Mouse (Mus musculus) liver, embryonic 16.5 days (tissue): ENCODE data around the gene Rdm1. TPM values are rescaled to one million over a fixed set of nuclear protein-coding genes. Genes with fewer than 3 reads are reported as not detected.

Experiments used
- ATAC-seq: fragments of 200-750 bp; cut with Nextera tagmentation; 2 replicates; pipeline ENCODE4 v1.8.0; 2017; ENCODE audit warnings: low read depth, mild to moderate bottlenecking, moderate number of reproducible peaks, moderate library complexity
- H3K27ac ChIP-seq: fragments of 300-500 bp; sonication (generic); 2 replicates; pipeline ENCODE4 v1.5.1; 2014; ENCODE audit warnings: mild to moderate bottlenecking, low read length
- H3K27me3 ChIP-seq: fragments of 300-500 bp; sonication (generic); 2 replicates; pipeline ENCODE4 v1.6.1; 2014; ENCODE audit warnings: low read depth, low read length, mixed read lengths; ENCODE audit not compliant: control insufficient read depth, insufficient read depth
- H3K36me3 ChIP-seq: fragments of 300-500 bp; sonication (generic); 2 replicates; pipeline ENCODE4 v1.6.1; 2014; ENCODE audit warnings: mild to moderate bottlenecking; ENCODE audit not compliant: control insufficient read depth, insufficient read depth
- H3K4me1 ChIP-seq: fragments of 300-500 bp; sonication (generic); 2 replicates; pipeline ENCODE4 v1.6.1; 2014; ENCODE audit warnings: low read depth, low read length, mixed read lengths; ENCODE audit not compliant: control insufficient read depth
- H3K4me2 ChIP-seq: fragments of 300-500 bp; sonication (generic); 2 replicates; pipeline ENCODE4 v1.6.1; 2014; ENCODE audit warnings: low read depth, low read length, mixed read lengths
- H3K4me3 ChIP-seq: fragments of 300-500 bp; sonication (generic); 2 replicates; pipeline ENCODE4 v1.5.1; 2014; ENCODE audit warnings: low read depth, mild to moderate bottlenecking, low read length
- H3K9ac ChIP-seq: fragments of 300-500 bp; sonication (generic); 2 replicates; pipeline ENCODE4 v1.6.1; 2014; ENCODE audit warnings: low read depth, low read length
- H3K9me3 ChIP-seq: fragments of 300-500 bp; sonication (generic); replicated peaks from 2 replicates; pipeline ENCODE4 v1.6.1; 2016; ENCODE audit warnings: low read length; ENCODE audit not compliant: control insufficient read depth
- WGBS: fragments of 180-500 bp; shearing (Covaris S2); extraction: QIAGEN DNeasy Blood & Tissue Kit; methylation state at CpG from one replicate; pipeline ENCODE4 v1.1.7; 2014; ENCODE audit not compliant: insufficient replicate concordance; 5-methylcytosine and 5-hydroxymethylcytosine counted together
- polyA plus RNA-seq: library from polyadenylated mRNA; unstranded; fragments of >200 nt; fragmentation: Nextera tagmentation; extraction: Ambion mirVana; gene quantifications from 2 replicates; pipeline ENCODE4 v1.2.1, GENCODE M21; 2015

Gene Rdm1
- polyA plus RNA-seq, 1 experiment from 2014 or later: 10.1 TPM

DNA sequence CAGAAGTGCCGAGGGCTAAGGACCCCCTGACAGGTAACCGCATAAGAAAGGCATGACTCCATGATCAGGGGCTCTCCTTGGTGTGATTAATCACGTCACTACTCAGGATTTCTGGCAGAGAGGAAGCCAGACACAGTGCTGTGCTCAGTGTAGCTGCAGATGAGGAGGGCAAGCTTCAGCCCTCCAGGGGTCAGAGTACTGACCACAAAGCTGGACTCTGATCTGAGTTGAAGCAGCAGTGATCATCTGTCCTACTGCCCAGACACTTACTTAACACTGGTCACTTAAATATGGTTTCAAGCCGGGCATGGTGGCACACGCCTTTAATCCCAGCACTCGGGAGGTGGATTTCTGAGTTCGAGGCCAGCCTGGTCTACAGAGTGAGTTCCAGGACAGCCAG lies 34.2 kb downstream of the Rdm1 start:
- Histone ChIP-seq H3K4me2 (no peak overlapping the region), H3K9me3 (no peaks in the 10 kb centered on the region), H3K4me1 (peaks cover 32% of the 10 kb centered on the region), H3K4me3 (no peak overlapping the region), H3K36me3 (no peaks in the 10 kb centered on the region), H3K9ac (no peak overlapping the region), H3K27ac (no peak overlapping the region), H3K27me3 (no peaks in the 10 kb centered on the region)
- 54% methylated on average over 7 of the region's 7 CpGs for WGBS
- ATAC-seq: no peak

DNA sequence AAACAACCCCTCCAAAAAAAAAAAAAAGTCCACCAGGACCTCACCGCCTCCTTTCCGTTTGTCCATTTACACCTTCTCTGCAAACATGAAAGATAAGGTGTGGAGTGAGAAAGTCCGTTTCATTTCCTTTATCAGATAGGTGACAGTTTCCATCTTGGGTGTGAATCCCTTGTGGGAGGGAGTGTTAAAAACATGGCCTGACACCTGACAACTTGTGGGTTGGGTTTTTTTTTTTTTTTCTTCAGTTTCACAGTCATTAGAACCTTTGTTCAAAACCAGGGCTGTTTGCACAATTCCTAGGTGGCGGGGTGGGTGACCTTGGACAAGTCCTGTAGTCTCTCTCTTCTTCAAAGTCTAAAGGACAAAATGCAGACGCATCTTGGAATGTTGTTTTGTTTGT lies 34.8 kb downstream of the Rdm1 start:
- H3K36me3 ChIP-seq: no peaks in the 10 kb centered on the region
- no peak overlapping the region for H3K4me3 ChIP-seq
- H3K4me1 ChIP-seq: peaks cover 32% of the 10 kb centered on the region
- H3K9ac ChIP-seq: no peak overlapping the region
- H3K4me2 ChIP-seq: no peak overlapping the region
- no peaks in the 10 kb centered on the region for H3K27me3 ChIP-seq
- no peaks in the 10 kb centered on the region for H3K9me3 ChIP-seq
- WGBS: 25% methylated on average over 5 of the region's 5 CpGs
- ATAC-seq: no peak
- H3K27ac ChIP-seq: no peak overlapping the region

DNA sequence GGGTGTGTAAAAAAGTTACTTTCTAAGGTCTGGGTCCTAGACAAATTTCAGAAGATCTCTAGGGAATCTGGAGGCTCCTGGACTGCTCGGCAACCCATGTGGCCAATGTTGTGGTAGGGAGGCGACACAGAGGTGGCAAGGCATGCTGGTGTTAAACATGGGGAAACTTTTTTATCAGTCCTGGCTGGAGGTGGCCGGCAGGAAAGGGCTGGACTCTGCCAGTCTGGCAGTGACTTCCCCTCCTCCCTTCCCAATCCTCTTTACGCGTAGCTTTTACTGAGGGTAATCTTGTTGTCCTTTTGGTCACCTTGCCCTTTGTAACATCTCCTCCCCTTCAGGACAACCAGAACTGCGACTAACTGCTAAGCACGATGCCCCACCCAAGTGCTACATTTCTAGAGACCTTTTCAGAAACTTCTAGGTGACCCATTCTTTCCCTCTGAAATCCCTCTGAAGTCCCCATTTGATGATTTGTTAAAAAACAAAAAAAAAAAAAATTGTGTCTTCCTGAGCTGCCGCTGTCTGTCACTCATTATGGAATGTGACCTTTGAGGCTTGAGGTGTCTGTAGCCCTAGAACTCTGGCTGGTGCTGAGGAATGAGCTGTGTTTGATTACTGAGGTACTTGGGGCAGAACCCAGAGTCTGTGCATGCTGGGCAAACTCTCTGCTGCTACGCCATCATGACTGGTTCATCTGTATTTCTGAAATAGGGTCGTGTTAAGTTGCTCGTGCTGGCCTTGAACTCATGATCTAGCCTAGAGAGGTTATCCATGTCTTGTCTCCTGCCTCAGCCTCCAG lies 36.4 kb downstream of the Rdm1 start:
- Histone ChIP-seq H3K9me3 (no peaks in the 10 kb centered on the region), H3K27me3 (no peaks in the 10 kb centered on the region), H3K4me3 (no peak overlapping the region), H3K9ac (no peak overlapping the region), H3K4me1 (peaks cover 36% of the 10 kb centered on the region), H3K4me2 (no peak overlapping the region), H3K36me3 (no peaks in the 10 kb centered on the region), H3K27ac (no peak overlapping the region)
- 54% methylated on average over 11 of the region's 11 CpGs for WGBS
- ATAC-seq: no peak

DNA sequence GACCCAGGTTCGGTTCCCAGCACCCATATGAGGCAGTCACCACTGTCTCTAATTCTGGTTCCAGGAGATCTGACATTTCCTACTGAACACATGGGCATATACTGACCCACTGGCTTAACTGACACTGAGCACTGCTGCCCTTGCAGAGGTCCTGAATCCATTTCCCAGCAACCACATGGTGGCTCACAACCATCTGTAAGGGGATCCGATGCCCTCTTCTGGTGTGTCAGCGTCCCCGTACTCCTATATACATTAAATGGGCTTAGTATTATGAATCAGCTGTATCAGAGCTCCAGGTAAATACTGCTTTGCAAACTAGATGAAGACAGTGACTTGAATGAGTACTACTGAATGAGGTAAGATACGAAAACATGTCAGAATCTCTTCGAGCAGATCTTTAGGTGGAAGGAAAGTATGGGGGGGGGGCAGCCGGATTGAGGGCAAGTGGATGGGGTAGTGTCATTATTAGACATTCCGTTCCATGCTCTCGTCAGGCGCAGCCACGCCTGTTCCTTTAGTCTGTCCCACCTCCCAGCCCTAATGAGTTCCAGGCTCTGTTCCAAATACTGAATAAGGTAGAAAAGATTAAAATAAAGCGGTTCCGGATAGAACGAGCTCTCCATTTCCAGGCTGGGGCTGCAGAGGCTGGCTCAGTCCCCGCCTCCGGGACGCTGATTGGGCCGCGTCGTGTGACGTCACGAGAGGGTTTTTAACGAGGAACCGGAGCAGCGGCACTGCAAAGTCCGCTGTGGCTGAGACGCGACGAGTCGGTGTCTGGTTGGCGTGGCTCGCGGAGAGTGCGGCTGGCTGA lies 38.0 kb downstream of the Rdm1 start, which contains the start of gene Arl4d:
Gene Arl4d (plus strand): TSS at position 717 of the 811 bp plus-strand sequence.
- H3K4me2 ChIP-seq: peak within 1 kb of the TSS; percentile 98
- peak; percentile 89 for ATAC-seq
- no peaks in the 10 kb centered on the region for H3K9me3 ChIP-seq
- H3K27me3 ChIP-seq: no peaks in the 10 kb centered on the region
- peak within 1 kb of the TSS; percentile 71 for H3K9ac ChIP-seq
- peak within 1 kb of the TSS; percentile 66 for H3K4me3 ChIP-seq
- H3K27ac ChIP-seq: peak within 1 kb of the TSS; percentile 56; the same call in 1 of the 2 replicates
- H3K4me1 ChIP-seq: peaks cover 51% of the 10 kb centered on the region
- 5% methylated on average over 34 of the region's 34 CpGs for WGBS
- no peaks in the 10 kb centered on the region for H3K36me3 ChIP-seq

DNA sequence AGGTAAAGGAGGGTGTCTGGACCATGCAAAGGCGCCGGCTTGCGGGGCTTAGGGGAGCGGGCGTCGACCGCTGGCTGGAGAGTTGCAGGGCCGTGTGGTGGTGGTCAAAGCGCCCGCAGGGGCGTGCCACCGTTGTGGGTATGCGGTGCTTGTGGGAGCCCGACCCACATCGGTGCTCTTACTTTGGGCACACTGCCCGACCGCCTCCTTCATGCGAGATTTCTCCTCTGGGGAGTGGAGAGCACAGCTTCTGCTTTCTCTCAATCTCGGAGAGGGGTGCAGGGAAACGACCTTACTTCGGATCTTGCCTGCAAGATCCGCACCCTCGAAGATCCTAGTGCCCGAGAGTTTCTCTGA lies 38.6 kb downstream of the Rdm1 start:
- no peaks in the 10 kb centered on the region for H3K36me3 ChIP-seq
- peaks cover 52% of the 10 kb centered on the region for H3K4me1 ChIP-seq
- no peak overlapping the region for H3K27ac ChIP-seq
- under 1% methylated on average over 24 of the region's 24 CpGs for WGBS
- no peak for ATAC-seq
- peak overlapping the region; percentile 71 for H3K9ac ChIP-seq
- H3K27me3 ChIP-seq: no peaks in the 10 kb centered on the region
- H3K9me3 ChIP-seq: no peaks in the 10 kb centered on the region
- H3K4me2 ChIP-seq: peak overlapping the region; percentile 98
- peak overlapping the region; percentile 66 for H3K4me3 ChIP-seq

DNA sequence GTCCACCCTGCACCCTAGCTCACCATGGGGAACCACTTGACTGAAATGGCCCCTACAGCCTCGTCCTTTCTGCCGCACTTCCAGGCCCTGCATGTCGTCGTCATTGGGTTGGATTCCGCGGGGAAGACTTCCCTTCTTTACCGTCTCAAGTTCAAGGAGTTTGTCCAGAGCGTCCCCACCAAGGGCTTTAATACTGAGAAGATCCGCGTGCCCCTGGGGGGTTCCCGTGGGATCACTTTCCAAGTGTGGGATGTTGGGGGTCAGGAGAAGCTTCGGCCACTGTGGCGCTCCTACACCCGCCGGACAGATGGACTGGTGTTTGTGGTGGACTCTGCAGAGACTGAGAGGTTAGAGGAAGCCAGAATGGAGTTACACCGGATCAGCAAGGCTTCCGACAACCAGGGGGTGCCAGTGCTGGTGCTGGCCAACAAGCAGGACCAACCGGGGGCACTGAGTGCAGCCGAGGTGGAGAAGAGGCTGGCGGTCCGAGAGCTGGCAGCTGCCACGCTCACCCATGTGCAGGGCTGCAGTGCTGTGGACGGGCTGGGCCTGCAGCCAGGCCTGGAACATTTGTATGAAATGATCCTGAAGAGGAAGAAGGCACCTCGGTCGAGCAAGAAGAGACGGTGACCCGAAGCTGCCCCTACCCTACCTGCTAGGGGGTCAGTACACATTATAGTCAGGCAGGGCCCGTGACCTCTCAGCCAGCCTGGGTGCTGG lies 39.8 kb downstream of the Rdm1 start:
- Histone ChIP-seq H3K4me2 (no peak overlapping the region), H3K27me3 (no peaks in the 10 kb centered on the region), H3K9me3 (no peaks in the 10 kb centered on the region), H3K27ac (no peak overlapping the region), H3K4me3 (no peak overlapping the region), H3K36me3 (no peaks in the 10 kb centered on the region), H3K9ac (no peak overlapping the region), H3K4me1 (peaks cover 51% of the 10 kb centered on the region)
- 76% methylated on average over 28 of the region's 28 CpGs for WGBS
- no peak for ATAC-seq

DNA sequence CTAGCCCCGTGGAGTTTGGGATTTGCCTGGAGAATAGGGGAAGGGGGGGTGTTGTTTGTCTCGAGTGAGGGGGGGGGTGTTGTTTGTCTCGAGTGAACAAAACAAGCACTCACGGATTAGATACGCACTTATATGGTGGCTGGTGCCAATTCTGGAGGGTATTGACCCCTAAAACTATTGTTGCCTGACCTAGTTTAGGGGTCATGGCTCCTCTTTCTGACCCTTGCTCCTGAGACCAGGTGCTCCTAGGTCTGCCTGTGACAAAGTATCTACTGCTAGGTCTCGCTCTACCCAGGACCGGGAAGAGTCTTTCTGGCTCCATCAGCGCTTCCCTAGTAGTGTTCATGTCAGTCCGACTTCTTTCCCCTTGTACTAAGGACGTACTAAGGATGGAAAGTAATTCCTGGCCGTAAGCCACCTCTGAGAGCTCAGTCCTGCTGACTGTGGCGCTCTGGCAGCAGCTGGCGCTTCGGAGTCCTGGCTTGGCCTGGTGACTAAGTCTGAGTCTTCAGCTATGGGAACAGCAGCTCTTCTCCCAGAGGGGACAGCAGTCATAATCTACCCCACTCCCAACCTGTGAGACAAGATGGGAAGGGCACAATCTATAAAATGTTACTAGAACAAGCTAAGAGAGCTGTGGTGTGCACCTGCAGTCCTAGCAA lies 41.0 kb downstream of the Rdm1 start:
- Histone ChIP-seq H3K27me3 (no peaks in the 10 kb centered on the region), H3K9ac (no peak overlapping the region; the same call in 1 of the 2 replicates), H3K4me3 (no peak overlapping the region), H3K4me1 (peaks cover 42% of the 10 kb centered on the region), H3K9me3 (no peaks in the 10 kb centered on the region), H3K4me2 (no peak overlapping the region), H3K27ac (peak overlapping the region; percentile 4; the same call in 1 of the 2 replicates), H3K36me3 (no peaks in the 10 kb centered on the region)
- ATAC-seq: no peak
- WGBS: 69% methylated on average over 14 of the region's 14 CpGs

DNA sequence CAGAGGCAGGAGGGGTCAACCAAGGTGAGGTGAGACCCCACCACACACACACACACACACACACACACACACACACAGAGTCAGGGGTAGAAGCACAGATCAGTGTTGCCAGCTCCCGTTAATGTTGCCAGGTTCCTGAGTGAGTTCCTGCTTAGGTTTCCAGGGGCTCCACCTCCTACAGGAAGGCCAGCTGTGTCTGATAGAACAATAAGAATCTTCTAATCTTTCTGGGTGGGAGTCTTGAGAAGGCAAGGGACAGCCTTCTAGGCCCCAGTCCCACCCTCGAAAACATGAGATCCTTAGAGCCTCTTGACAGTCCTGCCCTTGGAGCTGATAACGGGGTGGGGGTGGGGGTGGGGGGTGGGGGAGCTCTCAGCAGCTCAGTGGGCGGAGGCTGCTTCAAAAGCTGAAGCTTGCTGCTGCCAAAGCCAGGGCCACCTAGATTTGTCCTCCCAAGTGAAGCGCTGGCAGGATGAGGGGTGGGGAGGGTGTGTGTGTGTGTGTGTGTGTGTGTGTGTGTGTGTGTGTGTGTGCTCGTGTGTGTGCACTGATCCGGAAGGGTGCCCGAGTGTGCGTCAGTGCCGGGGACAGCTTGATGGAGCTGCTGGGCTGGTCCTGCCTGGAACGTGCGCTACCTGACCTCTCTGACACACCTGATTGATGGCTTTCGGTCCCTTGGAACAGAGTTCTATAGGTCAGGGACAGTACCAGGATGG lies 41.7 kb downstream of the Rdm1 start:
- WGBS: 32% methylated on average over 11 of the region's 13 CpGs
- Histone ChIP-seq H3K27me3 (no peaks in the 10 kb centered on the region), H3K9me3 (no peaks in the 10 kb centered on the region), H3K27ac (peak overlapping the region; percentile 4; the same call in 1 of the 2 replicates), H3K4me3 (no peak overlapping the region), H3K36me3 (no peaks in the 10 kb centered on the region), H3K4me2 (no peak overlapping the region), H3K9ac (no peak overlapping the region; the same call in 1 of the 2 replicates), H3K4me1 (peaks cover 42% of the 10 kb centered on the region)
- peak; percentile 22; the same call in 1 of the 2 replicates for ATAC-seq
